Mouse (Mus musculus) retina, embryonic 14.5 days (tissue): ENCODE results near the gene Slfn2.
"Not testable (repeated sequence)": the region's sequence is repeated elsewhere in the genome, so short reads cannot be mapped to it uniquely, and the experiment has no call there.

Experiments
- DNase-seq: peaks from one replicate; pipeline ENCODE4 v3.0.0-alpha.2; 2015; ENCODE audit warnings: low spot score

Slfn2 gene

DNA sequence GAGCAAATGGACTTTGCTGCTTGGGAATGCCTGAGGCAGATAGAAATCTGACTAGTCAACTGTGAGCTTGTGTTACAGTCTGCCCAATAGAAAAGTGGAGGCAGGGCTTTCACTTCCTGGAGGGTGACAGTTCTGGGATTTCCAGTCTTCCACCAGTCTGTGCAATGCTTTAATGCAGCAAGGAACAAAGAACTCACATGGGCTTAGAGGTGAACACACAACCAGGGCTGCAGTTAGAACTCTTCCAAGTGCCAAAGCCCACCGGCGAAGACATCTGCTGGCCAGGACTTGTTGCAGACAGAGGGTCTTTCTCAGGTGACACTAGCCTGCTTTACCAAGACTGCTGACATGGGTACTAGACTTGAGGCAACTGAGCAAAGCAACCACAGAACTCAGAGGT lies at the start of gene Slfn2:
TSS of gene Slfn2 (plus strand) at position 167 of the 400 bp plus-strand sequence.
- DNase-seq: peak; percentile 4

DNA sequence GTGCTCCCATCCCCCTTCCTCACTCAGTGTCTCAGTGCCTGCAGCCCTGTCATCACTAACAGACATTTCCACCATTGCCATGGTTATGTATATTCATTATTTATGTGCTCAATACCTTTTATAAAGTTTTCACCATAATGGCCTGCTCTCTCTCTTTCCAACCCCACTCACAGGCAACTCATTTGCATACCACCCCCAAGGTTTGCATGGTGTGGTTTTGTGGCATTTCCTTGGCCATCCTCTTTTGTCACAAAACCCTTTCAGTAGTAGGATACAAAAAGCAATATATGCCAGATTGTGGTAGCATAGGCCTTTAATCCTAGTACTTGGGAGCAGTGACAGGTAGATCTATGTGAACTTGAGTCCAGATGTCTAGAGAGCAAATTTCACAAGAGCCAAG lies 48.8 kb upstream of the Slfn2 start:
- no peak for DNase-seq

DNA sequence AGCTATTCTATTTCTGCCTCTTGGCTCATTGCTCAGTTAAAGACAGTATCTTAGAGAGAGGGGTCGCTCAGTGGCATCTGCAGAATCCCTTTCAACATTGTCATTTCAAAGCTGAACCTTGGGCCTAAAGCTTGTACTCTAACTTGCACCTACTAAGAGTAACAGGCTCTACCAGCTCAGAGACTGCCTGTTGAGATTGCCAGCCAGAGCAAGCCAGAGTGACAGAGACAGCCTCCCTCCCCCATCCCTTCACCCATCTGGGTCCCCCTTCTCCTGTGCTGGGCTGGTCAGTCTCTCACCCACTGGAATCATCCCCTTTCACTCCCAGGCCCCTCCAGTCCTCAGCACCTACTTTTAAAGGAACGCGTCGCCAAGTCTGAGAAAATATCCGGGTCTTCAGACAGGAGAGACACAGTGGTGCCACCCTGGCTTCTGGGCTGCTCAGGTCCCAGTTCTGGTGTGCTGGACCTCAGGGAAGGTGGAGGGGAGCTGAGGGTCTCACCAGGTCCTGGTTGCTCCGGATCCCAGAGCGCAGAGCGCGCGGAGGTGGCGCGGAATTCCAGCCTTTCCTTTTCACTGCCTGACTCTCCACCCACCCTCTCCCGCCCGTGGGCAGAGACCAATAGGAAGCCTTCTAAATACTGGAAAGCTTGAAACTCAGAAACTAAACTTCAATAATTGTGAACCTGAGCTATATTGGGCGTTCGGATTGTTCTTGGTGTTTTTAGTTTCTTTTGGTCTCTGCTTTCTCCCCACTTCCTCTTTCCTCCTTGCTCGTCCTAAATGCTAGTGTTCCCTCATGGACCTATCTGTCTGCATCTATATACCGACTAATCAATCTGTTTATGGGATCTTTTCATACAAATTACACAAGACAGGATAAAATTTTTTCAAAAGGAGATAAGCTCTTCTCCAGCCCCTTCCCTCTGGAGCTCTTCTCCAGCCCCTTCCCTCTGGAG lies 45.1 kb upstream of the Slfn2 start:
- not testable (repeated sequence) for DNase-seq

DNA sequence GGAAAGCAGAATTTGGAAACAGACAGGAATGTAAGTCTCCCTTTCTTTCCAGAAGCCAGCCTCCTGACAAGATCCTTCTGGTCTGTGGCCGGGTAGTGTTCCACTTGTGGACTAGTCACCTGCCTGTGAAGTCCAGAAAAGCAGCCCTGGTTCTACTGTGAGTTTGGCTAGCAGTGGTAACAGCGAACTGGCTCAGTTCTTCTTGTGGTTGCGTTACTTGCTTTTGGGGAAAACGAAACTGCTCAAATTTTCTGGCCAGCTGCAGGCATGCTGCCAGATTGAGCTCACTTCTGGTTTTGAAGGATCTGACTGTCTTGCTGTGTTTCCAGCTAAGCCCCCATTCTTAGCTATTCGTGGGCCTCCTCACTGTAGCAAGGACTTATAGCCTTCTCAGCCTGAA lies 44.3 kb upstream of the Slfn2 start, which contains the start of gene Slfn8:
TSS of gene Slfn8 (minus strand) at position 190 of the 400 bp plus-strand sequence.
- no peak for DNase-seq

DNA sequence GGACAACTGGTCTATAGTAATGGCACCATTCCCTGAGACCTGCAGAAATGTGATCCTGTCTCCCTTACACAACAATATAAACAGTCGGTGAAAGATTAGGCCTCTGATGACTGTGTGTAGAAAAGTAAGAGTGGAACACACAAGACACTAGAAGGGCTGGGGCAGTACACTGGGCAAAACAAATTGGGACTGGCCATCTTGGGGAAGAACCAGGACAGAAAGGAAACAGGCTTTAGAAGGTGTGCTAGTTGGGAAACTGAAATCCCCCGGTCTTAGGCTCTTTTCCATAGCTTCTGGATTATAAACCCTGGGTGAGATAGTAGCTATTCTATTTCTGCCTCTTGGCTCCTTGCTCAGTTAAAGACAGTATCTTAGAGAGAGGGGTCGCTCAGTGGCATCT lies 26.2 kb upstream of the Slfn2 start:
- DNase-seq: not testable (repeated sequence)

DNA sequence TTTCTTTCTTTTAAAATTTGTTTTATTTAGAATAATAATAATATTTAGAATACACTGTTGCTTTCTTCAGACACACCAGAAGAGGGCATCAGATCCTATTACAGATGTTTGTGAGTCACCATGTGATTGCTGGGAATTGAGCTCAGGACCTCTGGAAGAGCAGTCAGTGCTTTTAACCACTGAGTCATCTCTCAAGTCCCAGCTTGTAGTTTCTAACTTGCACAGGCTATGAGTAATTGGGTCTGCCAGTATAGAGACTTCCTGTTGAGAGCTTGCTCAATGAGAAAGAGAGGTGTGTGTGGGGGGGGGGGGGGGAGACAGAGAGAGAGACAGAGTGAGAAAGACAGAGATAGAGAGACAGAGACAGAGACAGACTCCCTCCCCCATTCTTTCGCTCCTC lies 25.8 kb upstream of the Slfn2 start:
- DNase-seq: no peak

DNA sequence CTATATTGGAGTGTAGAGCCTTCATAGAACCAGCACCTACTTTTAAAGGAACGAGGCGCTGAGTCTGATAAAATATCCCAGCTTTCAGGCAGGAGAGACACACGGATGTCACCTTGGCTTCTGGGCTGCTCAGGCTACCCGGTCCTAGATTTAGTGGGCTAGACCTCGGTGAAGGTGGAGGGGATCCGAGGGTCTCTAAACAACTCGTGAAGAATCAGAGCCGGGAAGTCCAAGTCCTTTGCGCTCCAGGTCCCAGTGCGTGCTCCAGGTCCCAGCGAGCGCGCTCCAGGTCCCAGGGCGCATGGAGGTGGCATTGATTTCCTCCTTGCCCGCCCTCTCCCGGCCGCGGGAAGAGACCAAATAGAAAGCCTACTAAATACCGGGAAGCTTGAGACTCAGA lies 25.1 kb upstream of the Slfn2 start:
- no peak for DNase-seq

DNA sequence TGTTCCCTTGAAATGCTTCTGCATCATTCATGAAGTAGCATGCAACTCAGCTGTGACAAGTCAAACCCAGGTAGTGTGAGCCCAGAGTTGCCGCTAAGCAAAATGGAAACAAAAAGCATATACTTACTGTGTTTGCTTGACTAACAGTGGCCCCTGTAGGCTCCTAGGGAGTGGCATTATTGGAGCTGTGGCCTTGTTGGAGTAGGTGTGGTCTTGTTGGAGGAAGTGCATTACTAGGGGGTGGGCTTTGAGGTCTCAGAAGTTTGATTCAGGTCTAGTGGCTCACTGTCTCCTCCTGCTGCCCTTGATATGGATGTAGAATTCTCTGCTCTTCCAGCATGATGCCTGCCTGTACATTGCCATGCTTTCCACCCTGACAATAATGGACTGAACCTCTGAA lies 24.6 kb upstream of the Slfn2 start:
- DNase-seq: no peak

DNA sequence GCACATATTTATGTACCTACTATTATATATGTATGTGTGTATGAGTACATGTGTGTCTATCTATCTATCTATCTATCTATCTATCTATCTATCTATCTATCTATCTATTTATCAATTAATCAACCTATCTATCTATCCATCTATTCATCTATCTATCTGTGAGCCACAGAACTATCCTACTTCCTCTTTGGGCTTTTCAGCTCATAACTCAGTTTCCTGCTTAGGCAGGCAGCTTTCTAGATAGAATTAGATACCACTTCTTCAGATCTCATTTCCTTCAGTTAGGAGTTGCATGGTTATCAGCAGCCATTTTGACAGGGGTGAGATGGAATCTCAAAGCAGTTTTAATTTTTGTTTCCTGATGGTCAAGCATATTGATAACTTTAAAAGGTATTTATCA lies 23.9 kb upstream of the Slfn2 start:
- DNase-seq: no peak

DNA sequence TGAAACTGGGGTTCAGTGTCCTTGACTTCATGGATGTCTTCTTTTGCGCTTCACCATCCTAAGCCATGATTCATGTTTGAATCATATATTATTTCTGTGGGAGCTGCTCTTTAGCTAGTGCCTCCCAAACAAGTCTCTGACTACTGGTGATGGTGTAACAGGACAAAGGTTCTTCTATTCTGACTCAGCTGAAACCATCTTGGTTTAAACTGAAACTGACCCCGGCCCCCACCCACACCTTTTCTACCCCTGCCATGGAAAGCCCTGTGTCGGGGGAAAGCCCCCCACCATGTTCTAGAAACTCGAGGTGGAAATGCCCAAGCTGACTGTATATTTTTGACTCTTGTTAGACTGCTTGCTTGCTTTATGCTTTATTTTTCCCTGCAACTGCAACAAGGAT lies 21.0 kb upstream of the Slfn2 start:
- DNase-seq: no peak

DNA sequence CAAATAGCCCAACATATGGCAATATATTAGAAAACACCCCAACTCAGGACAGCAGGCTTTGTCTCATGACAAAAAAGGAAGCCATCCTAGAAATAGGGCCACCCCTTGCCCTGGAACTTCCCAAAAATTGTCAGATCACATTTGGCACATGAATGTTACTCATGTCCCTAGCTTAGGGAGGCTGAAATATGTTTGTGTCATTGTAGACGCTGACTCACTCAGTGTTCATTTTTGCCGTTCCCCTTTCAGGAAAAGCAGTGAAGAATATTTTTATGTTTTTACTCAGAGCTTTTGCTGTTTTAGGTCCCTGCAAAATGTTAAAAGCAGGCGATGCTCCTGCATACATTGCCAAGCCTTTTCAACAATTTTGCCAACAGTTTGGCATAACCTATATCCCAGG lies 19.3 kb upstream of the Slfn2 start:
- no peak for DNase-seq

DNA sequence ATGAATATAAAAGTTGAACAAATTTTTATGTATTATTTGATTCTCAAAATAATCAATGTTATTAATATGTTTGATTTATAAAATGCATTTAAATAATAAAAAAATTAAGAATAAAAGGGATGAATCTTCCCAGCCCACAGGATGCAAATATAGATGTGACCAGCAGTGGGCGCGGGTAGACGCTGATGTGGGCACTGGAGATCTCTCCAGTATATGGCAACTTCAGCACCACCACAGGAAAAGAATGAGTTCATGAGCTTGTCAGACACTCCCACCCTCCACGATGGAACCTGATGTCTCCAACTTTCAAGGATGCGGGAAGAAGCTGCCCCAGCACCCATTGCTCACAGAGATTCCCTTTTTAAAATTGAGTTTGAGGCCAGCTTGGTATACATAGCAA lies 7.0 kb upstream of the Slfn2 start:
- peak; percentile 68 for DNase-seq

DNA sequence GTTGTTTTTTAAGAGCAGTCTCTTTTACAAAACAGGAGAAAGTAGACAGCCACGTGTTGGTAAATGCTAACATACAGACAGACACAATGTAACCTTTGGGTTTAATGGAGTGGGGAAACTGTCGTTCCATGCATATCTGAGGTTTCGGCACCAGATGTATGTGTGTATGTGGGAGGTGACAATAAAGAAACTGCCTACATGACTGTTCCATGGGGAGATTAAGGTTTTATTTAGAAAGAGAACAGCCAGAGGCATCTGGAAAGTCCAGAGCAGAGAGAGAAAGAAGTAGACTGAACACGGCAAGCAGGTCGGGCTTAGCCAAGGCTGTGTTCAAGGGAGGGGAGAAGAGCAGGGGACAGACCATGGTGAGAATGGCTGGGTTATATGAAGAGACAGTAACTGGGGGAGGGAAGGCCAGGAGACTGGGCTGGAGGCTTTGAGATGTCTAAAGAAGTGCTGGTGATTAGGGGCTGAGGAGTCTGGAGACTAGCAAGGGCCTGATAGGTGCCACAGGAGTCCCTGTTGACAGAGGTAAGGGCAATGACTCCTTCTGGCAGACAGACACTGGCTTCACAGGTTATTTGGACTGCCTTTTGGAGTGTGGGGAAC lies 4.4 kb upstream of the Slfn2 start:
- DNase-seq: no peak

DNA sequence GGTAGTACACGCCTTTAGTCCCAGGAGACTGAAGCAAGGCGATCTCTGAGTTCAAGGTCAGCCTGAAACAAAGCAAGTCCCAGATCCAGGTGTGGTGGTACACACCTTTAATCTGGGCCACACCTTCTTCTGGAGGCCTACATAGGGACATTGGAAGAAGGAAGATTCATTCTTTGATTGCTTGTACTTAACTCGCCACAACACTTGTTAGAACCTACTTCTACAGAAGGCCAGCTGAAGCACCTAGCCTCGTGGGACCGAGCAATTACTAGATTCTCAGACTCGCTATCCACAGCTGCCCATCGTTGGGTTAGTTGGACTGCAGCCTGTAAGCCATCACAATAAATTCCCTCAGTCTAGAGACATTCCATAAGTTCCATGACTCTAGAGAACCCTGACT lies 3.1 kb upstream of the Slfn2 start:
- no peak for DNase-seq

DNA sequence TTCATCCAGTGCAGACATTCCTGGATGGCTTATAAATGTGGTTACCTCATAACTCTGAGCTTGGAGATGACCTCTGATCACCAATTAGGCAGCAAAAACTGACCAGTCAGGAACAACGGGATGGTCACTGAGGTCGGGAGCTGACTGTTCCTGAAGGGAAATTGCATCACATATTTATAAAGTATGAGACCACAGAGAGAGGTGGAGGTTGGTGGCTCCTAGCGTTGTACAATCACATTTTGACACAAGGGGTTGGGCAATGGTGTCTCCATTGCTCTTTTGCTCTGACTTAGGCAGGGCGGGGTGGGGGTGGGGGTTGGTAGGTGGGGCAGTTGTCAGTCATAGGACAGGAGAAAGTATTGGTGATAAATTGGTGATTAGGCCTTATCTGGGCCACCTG lies 1.8 kb upstream of the Slfn2 start:
- no peak for DNase-seq

DNA sequence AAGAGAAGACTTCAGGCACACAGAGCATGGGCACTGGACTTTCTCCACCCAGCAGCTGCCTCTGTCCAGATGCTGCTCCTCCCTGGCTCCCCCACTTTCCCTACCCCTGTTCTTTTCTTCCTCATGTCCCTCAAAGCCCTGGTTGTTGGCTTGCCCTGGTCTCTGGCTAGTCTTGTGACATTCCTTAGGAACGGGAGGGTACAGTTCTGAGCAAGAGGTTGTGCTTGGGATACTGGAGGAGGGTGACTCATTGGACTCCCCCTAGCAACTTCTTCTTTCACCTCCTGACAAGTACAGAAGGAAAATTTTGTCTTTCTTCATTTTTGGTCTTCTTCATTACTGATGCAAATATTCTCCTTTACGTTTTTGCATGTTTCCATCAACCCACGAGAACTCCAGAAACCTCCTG lies 967 bp upstream of the Slfn2 start:
- no peak for DNase-seq

DNA sequence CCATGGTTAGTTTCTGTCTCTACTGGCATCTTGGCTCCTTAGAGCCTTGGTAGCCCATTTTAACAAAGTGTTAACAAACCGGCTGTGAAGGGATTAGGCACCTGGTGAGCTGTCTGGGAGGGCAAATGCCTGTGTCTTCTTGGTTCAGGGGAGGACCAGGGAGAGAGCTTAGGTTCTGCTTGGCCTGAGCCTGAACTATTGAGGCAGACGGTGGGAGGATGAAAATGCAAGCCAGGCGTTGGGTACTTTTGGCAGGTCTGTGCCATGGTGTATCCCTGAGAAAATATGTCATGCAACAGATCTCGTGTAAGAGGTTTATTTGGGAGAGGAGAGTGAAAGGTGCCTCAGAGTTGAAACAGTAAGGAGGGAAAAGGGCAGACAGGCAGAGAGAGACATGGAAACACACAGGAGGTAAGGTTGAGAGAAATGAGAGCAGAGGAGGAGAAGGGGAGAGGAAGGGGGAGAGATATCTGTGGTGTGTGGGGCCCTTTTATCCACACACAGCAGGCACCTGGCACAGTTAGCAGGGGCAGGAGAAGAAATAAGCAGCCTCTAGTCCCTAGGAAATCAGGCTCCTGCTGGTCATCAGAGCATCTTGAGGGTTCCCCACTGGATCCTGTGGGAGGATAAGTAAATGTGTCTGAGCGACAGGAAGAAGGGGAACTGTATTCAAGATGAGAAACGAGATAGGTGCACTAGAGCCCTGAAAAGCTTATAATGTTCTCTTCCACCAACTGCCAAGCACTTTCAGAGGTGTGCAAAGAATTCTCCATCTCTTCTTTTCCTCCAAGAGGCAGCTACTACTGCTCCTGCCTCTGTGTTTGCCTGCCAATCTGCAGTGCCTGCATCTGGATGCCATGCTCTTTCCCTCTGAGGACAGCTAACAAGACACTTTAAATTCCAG lies 781 bp downstream of the Slfn2 start:
- no peak for DNase-seq

DNA sequence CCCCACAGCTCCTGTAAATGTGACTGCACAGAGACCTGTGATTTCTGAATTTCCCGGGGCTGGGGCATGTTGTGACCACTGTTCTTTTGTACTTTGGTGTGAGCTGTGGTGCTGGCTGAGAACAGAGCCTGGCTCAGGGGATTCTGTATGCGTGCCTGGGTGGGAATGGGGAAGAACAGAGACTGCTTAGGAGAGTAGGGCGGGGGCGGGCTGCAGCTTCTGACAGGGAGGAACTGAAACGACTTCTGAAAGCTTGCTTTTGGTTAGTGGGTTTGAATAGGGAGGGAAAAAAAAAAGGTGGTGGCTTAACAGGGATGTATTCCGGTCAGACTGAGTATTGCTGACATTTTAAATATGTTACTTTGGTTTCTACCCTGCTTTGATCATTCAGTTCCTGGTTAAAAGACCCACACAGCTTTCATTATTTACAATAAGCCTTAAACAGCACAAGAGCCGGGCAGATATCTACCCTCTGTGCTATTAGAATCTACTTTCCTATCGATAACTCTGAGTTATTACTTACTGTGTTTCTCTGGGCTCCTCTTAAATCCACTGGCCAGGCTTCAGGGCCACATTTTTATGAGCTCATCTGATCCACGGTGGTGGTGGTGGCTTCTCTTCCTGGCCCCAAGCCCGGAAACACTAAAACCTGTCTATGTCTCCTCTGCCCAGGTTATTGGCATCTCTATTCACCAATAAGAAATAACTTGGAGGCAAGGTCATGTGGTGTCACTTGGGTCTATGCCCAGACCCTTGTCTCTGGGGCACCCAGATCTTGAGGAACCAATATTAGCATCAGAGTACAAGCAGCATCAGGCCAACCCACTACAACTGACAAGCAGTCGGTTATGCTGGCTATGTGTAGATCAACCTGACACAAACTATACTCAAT lies 2.0 kb downstream of the Slfn2 start:
- DNase-seq: no peak

DNA sequence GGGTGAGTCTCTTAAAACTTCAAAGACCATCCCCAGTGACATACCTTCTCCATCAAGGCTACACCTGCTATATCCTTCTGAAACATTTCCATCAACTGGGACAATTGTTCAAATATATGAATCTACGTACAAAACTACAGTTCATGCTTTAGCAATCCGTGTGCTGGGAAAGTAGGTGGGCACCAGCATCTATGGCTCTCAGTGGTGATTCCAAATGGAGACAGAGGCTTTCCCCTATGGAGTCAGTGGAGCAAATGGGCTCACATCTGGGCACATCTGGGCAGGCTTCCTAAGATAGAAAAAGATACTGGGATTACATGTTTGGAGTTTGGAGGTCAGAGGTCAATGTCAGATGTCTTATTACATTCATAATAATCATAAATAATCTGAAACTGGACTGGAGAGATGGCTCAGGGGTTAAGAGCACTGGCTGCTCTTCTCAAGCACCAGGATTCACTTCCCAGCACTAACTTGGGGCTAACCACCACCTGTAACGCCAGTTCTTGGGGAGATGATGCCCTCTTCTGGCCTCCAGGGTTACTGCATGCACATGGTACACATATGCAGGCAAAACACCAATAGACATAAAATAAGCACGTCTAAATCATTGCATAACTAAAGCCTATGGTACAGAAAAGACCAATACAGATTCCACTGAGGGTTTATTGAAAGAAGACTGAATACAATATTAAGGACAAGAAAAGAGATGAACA lies 3.2 kb downstream of the Slfn2 start:
- DNase-seq: no peak

DNA sequence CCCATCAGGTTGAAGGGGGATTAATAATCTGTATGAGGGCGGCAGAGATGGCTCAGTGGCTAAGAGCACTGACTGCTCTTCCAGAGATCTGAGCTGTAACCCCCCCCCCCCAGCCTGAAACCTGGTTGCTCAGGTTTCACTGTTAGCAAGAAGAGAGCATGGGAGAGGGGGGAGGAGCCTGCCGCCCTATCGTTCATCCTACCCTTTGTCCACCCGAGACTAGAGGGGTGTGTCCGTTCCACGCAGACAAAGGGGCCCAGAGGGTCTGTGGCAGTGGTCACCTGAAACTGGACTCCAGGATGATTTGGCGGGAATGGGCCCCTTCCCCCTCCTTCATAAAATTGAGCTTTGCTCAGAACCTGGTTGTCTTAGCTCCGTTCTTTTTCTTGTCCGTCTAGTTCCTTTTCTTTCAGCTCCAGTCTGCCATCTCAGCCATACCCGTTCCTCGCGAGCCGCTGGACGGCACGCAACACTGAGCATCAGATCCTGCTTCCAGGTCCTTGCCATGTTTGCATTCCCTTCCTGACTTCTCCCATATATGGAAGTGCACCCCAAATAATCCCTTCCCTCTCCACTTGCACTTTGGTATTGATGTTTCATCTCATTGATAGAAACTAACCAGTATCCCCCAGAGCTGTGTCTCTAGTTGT lies 5.5 kb downstream of the Slfn2 start:
- DNase-seq: no peak
